Mouse (Mus musculus) yolk sac, embryonic 10.5 days (tissue): ENCODE measurements around the gene Dlgap3.

Experiments
- DNase-seq: peaks from one replicate; pipeline ENCODE4 v3.0.0-alpha.2; 2017; ENCODE audit warnings: low spot score

Dlgap3 gene

GRCm38 (mm10) chr4:127168914-127169345, at the start of gene Dlgap3:
Dlgap3 (plus strand) TSS chr4:127169204.
- peak; percentile 69 for DNase-seq

GRCm38 (mm10) chr4:127123391-127123790, 45.6 kb upstream of the Dlgap3 start, which contains the start of gene Tmem35b:
Tmem35b (plus strand) TSS chr4:127123691.
- DNase-seq: no peak

- DNase-seq: no peak
Observed at GRCm38 (mm10) chr4:127124331-127124730, 44.7 kb upstream of the Dlgap3 start.

- DNase-seq: peak; percentile 93
Observed at GRCm38 (mm10) chr4:127125834-127126463, 43.1 kb upstream of the Dlgap3 start.

GRCm38 (mm10) chr4:127134687-127135086, 34.3 kb upstream of the Dlgap3 start:
- no peak for DNase-seq

- no peak for DNase-seq
Observed at GRCm38 (mm10) chr4:127137591-127137990, 31.4 kb upstream of the Dlgap3 start.

GRCm38 (mm10) chr4:127138486-127138885, 30.5 kb upstream of the Dlgap3 start:
- DNase-seq: no peak

GRCm38 (mm10) chr4:127150031-127150430, 19.0 kb upstream of the Dlgap3 start:
- DNase-seq: no peak

GRCm38 (mm10) chr4:127153345-127153744, 15.7 kb upstream of the Dlgap3 start:
- DNase-seq: no peak

GRCm38 (mm10) chr4:127155757-127156156, 13.2 kb upstream of the Dlgap3 start:
- DNase-seq: no peak

- no peak for DNase-seq
Observed at GRCm38 (mm10) chr4:127157746-127158145, 11.3 kb upstream of the Dlgap3 start.

- DNase-seq: no peak
Observed at GRCm38 (mm10) chr4:127163926-127164325, 5.1 kb upstream of the Dlgap3 start.

- DNase-seq: no peak
Observed at GRCm38 (mm10) chr4:127167096-127167495, 1.9 kb upstream of the Dlgap3 start.

GRCm38 (mm10) chr4:127167731-127168130, 1.3 kb upstream of the Dlgap3 start:
- no peak for DNase-seq

- peak; percentile 63 for DNase-seq
Observed at GRCm38 (mm10) chr4:127168211-127168913, 642 bp upstream of the Dlgap3 start.

- DNase-seq: peak; percentile 76
Observed at GRCm38 (mm10) chr4:127169346-127170221, 580 bp downstream of the Dlgap3 start.

GRCm38 (mm10) chr4:127170866-127171265, 1.9 kb downstream of the Dlgap3 start:
- no peak for DNase-seq

GRCm38 (mm10) chr4:127171341-127171905, 2.4 kb downstream of the Dlgap3 start:
- DNase-seq: no peak

GRCm38 (mm10) chr4:127172119-127172518, 3.1 kb downstream of the Dlgap3 start:
- no peak for DNase-seq

- no peak for DNase-seq
Observed at GRCm38 (mm10) chr4:127172614-127173013, 3.6 kb downstream of the Dlgap3 start.

- DNase-seq: peak; percentile 56
Observed at GRCm38 (mm10) chr4:127173461-127173860, 4.5 kb downstream of the Dlgap3 start.
